In the genomic region with DNA sequence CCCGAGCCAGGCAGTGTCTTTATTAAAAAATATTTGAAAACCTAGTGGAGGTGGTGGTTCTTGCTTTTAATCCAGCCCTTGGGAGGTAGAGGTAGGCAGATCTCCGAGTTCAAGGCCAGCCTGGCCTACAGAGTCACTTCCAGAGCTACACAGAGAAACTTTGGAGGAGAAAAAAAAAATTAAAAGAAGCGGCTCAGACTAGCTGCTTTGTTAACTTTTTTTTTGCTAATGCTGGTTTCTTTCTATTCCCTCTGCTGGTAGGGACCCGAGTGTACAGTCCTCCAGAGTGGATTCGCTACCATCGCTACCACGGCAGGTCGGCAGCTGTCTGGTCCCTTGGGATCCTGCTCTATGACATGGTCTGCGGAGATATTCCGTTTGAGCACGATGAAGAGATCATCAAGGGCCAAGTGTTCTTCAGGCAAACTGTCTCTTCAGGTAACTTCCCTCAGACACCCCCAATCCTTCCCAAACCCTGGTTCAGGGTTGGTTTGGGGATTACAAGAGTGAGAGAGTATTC, we compare ENCODE assay signal across 11 mouse cellular contexts. TPM values are rescaled to one million over a fixed set of nuclear protein-coding genes. Genes with fewer than 3 reads are reported as not detected.
DNase-seq lines count a peak whose midpoint lies in the region; ATAC-seq and TF ChIP-seq lines count a peak whose summit lies in the region.
"Had no signal": no experiment of that assay in that cellular context is flagged by ENCODE, and none has a peak within 500 bp of the region (broad histone marks: within the 10 kb centered on the region; RNA-seq: fewer than 3 reads in every experiment).

No protein-coding gene starts in this region.

- H3K4me3 ChIP-seq in heart, embryonic 10.5 days = peak overlapping the region; percentile 91
- H3K4me3 ChIP-seq in liver, adult 2 months (ENCODE audit: insufficient read depth, low read depth, low read length) = 0 out of 2 replicates have a peak overlapping the region, but pooled peaks have one; percentile 14
- peak overlapping the region; percentile 92; the same call in 1 of the 2 replicates for H3K4me3 ChIP-seq in stomach, embryonic 15.5 days (replicated peaks)

- peak overlapping the region; percentile 96 for H3K27ac ChIP-seq in heart, embryonic 10.5 days
- peak overlapping the region; percentile 19 for H3K27ac ChIP-seq in liver, adult 2 months (replicated peaks; ENCODE audit: insufficient read depth, low read depth, low read length)
- H3K27ac ChIP-seq in stomach, embryonic 15.5 days = peak overlapping the region; percentile 61; the same call in 1 of the 2 replicates

- 75% methylated on average over 11 of the region's 11 CpGs for WGBS in heart, embryonic 10.5 days
- 59% methylated on average over 11 of the region's 11 CpGs for WGBS in liver, adult 2 months
- WGBS in stomach, embryonic 15.5 days = 76% methylated on average over 11 of the region's 11 CpGs

- peaks cover 32% of the 10 kb centered on the region for H3K36me3 ChIP-seq in heart, embryonic 10.5 days
- H3K36me3 ChIP-seq in liver, adult 2 months (ENCODE audit: control insufficient read depth, insufficient read depth, low read length) = peaks cover 18% of the 10 kb centered on the region
- H3K36me3 ChIP-seq in stomach, embryonic 15.5 days = peaks cover 14% of the 10 kb centered on the region

- no peak for TF ChIP-seq POLR2A in liver, adult 2 months (IDR thresholded peaks at IDR 0.05; ENCODE audit: extremely low read depth, insufficient read depth, low read length)

- DNase-seq in heart, embryonic 10.5 days (ENCODE audit: low spot score) = no peak
- DNase-seq in heart, postnatal 25 days (ENCODE audit: low spot score) = no peak
- peak; percentile 34 for DNase-seq in thymus, postnatal 14 days
- DNase-seq in thymus, postnatal 0 days (ENCODE audit: low spot score) = no peak
- DNase-seq in liver, adult 2 months (ENCODE audit: extremely low read depth, low read depth, low spot score) = no peak
- DNase-seq in urinary bladder, adult 18-20 months (ENCODE audit: low spot score in 2 of 2) = no peak

- no peak for ATAC-seq in stomach, embryonic 15.5 days (ENCODE audit: insufficient read depth, low FRiP score, low read depth)
- no peak for ATAC-seq in inflammation-experienced regulatory T-cells, adult 6 months

- no peaks in the 10 kb centered on the region for H3K9me3 ChIP-seq in heart, embryonic 10.5 days
- H3K9me3 ChIP-seq in stomach, embryonic 15.5 days = no peaks in the 10 kb centered on the region

- H3K27me3 ChIP-seq in heart, embryonic 10.5 days (ENCODE audit: insufficient read depth, poor library complexity, severe bottlenecking) = no peaks in the 10 kb centered on the region
- no peaks in the 10 kb centered on the region for H3K27me3 ChIP-seq in liver, adult 2 months (ENCODE audit: control insufficient read depth, insufficient read depth, low read length)
- no peaks in the 10 kb centered on the region for H3K27me3 ChIP-seq in stomach, embryonic 15.5 days (replicated peaks)

- intact Hi-C loops in heart, postnatal 25 days (cut with DNase I) = no loop called here

- TF ChIP-seq CTCF in liver, adult 2 months (IDR thresholded peaks at IDR 0.05; ENCODE audit: low read depth, low read length) = no peak

- H3K4me2 ChIP-seq in stomach, embryonic 15.5 days = peak overlapping the region; percentile 93

- peak overlapping the region; percentile 59; the same call in 1 of the 2 replicates for H3K9ac ChIP-seq in liver, adult 2 months (ENCODE audit: low read depth, low read length)
- H3K9ac ChIP-seq in stomach, embryonic 15.5 days = no peak overlapping the region

- H3K4me1 ChIP-seq in heart, embryonic 10.5 days = peaks cover 35% of the 10 kb centered on the region
- peaks cover 3% of the 10 kb centered on the region; the same call in 1 of the 2 replicates for H3K4me1 ChIP-seq in liver, adult 2 months (ENCODE audit: control insufficient read depth, insufficient read depth, low read length)
- H3K4me1 ChIP-seq in stomach, embryonic 15.5 days = peaks cover 7% of the 10 kb centered on the region; the same call in 1 of the 2 replicates

- peaks cover 13% of the 10 kb centered on the region for H3K79me2 ChIP-seq in liver, adult 2 months (ENCODE audit: control insufficient read depth, insufficient read depth, low read length)

RNA-seq across cellular contexts. Expression of a gene that starts 3.0 kb away (rescaled TPM):
- 28.7 and 31.4 TPM in 2 replicates for polyA plus RNA-seq in heart, embryonic 10.5 days (2016; fragmentation: Nextera tagmentation; extraction: Ambion mirVana)
- 10 to 100 TPM; 22.1 to 32.7 TPM for total RNA-seq in heart, postnatal 25 days (2021)
- 78.6 and 81.4 TPM in 2 replicates for polyA plus RNA-seq in thymus, postnatal 0 days (2015; fragmentation: Nextera tagmentation; extraction: Ambion mirVana)
- total RNA-seq in liver, adult 2 months (2014; rRNA removed) = 8.9 and 9.5 TPM in 2 replicates
- 16.0 and 16.4 TPM in 2 replicates for polyA plus RNA-seq in liver, adult 2 months (2012; rRNA removed)
- polyA plus RNA-seq in stomach, embryonic 15.5 days (2015; fragmentation: Nextera tagmentation; extraction: Ambion mirVana) = 11.5 and 20.9 TPM in 2 replicates
- 100 to 1,000 TPM; 255 to 344 (median 288) TPM for polyA plus RNA-seq in inflammation-experienced regulatory T-cells, adult 6 months (2017; shearing (Covaris generic))

RNA-seq across cellular contexts. Expression of a gene that starts 55.9 kb away (rescaled TPM):
- not detected in 2 replicates for polyA plus RNA-seq in heart, embryonic 10.5 days (2016; fragmentation: Nextera tagmentation; extraction: Ambion mirVana)
- total RNA-seq in heart, postnatal 25 days (2021) = not detected
- not detected in 2 replicates for polyA plus RNA-seq in thymus, postnatal 0 days (2015; fragmentation: Nextera tagmentation; extraction: Ambion mirVana)
- total RNA-seq in liver, adult 2 months (2014; rRNA removed) = not detected in 2 replicates
- polyA plus RNA-seq in liver, adult 2 months (2012; rRNA removed) = not detected in 2 replicates
- not detected in 2 replicates for polyA plus RNA-seq in stomach, embryonic 15.5 days (2015; fragmentation: Nextera tagmentation; extraction: Ambion mirVana)
- under 1 TPM in 2 of 3 experiments, not detected in 1; 0.23 to 0.39 TPM for polyA plus RNA-seq in inflammation-experienced regulatory T-cells, adult 6 months (2017; shearing (Covaris generic))
- total RNA-seq: layer of hippocampus, postnatal 14 days had no signal
- polyA plus RNA-seq: cortical plate, adult 2 months; urinary bladder, adult 2 months had no signal

RNA-seq across cellular contexts. Expression of a gene that starts 56.1 kb away (rescaled TPM):
- polyA plus RNA-seq in heart, embryonic 10.5 days (2016; fragmentation: Nextera tagmentation; extraction: Ambion mirVana) = 13.6 and 14.4 TPM in 2 replicates
- total RNA-seq in heart, postnatal 25 days (2021) = 10 to 100 TPM; 12.7 to 13.3 TPM
- 10.7 and 13.8 TPM in 2 replicates for polyA plus RNA-seq in thymus, postnatal 0 days (2015; fragmentation: Nextera tagmentation; extraction: Ambion mirVana)
- 1.2 and 1.3 TPM in 2 replicates for total RNA-seq in liver, adult 2 months (2014; rRNA removed)
- 4.0 and 4.1 TPM in 2 replicates for polyA plus RNA-seq in liver, adult 2 months (2012; rRNA removed)
- 12.2 and 14.8 TPM in 2 replicates for polyA plus RNA-seq in stomach, embryonic 15.5 days (2015; fragmentation: Nextera tagmentation; extraction: Ambion mirVana)
- polyA plus RNA-seq in inflammation-experienced regulatory T-cells, adult 6 months (2017; shearing (Covaris generic)) = 10 to 100 TPM in 2 of 3 experiments, 1 to 10 TPM in 1; 9.0 to 11.5 (median 11.4) TPM

RNA-seq across cellular contexts. Expression of a gene that starts 58.7 kb away (rescaled TPM):
- polyA plus RNA-seq in heart, embryonic 10.5 days (2016; fragmentation: Nextera tagmentation; extraction: Ambion mirVana) = 1.3 and 1.5 TPM in 2 replicates
- total RNA-seq in heart, postnatal 25 days (2021) = not detected
- polyA plus RNA-seq in thymus, postnatal 0 days (2015; fragmentation: Nextera tagmentation; extraction: Ambion mirVana) = 0.62 and 1.2 TPM in 2 replicates
- not detected in 2 replicates for total RNA-seq in liver, adult 2 months (2014; rRNA removed)
- not detected in 2 replicates for polyA plus RNA-seq in liver, adult 2 months (2012; rRNA removed)
- polyA plus RNA-seq in stomach, embryonic 15.5 days (2015; fragmentation: Nextera tagmentation; extraction: Ambion mirVana) = 0.93 and 1.3 TPM in 2 replicates
- polyA plus RNA-seq in inflammation-experienced regulatory T-cells, adult 6 months (2017; shearing (Covaris generic)) = 1 to 10 TPM in 2 of 3 experiments, not detected in 1; 1.1 to 1.3 TPM
- total RNA-seq: layer of hippocampus, postnatal 14 days had no signal

Comparison
In these comparisons a context has a peak if more than half of its experiments do, and no peak if none do; other contexts are left out.
1. H3K27ac ChIP-seq: peak in every context shown above with its lines; median percentile 96 in heart, embryonic 10.5 days; 61 in stomach, embryonic 15.5 days; 19 in liver, adult 2 months.
2. H3K4me3 ChIP-seq: peak in every context shown above with its lines; median percentile 92 in stomach, embryonic 15.5 days; 91 in heart, embryonic 10.5 days; 14 in liver, adult 2 months.